Mouse (Mus musculus) thymus, adult 2 months (tissue): Measurements from ENCODE around the gene Gtpbp2. TPM values are rescaled to one million over a fixed set of nuclear protein-coding genes. Genes with fewer than 3 reads are reported as not detected.
A peak's percentile ranks its signal among the peaks of the same experiment; 100 is the strongest.

ENCODE experiments used
- DNase-seq: peaks from one replicate; pipeline ENCODE4 v3.0.0; 2021
- H3K27ac ChIP-seq: fragments of 200-500 bp; 2 replicates; pipeline ENCODE4 v1.5.1; 2012; ENCODE audit warnings: low read length, control low read depth; ENCODE audit not compliant: control insufficient read depth, insufficient read depth
- H3K27me3 ChIP-seq: fragments of 200-500 bp; 2 replicates; pipeline ENCODE4 v1.6.1; 2012; ENCODE audit warnings: mild to moderate bottlenecking, low read length, moderate library complexity, mixed read lengths; ENCODE audit not compliant: control insufficient read depth, insufficient read depth
- H3K36me3 ChIP-seq: fragments of 200-500 bp; 2 replicates; pipeline ENCODE4 v1.6.1; 2012; ENCODE audit warnings: mild to moderate bottlenecking, low read length, moderate library complexity; ENCODE audit not compliant: control insufficient read depth, insufficient read depth
- H3K4me1 ChIP-seq: fragments of 200-500 bp; replicated peaks from 2 replicates; pipeline ENCODE4 v1.6.1; 2012; ENCODE audit warnings: low read length; ENCODE audit not compliant: control insufficient read depth, insufficient read depth
- H3K4me3 ChIP-seq: fragments of 200-500 bp; 2 replicates; pipeline ENCODE4 v1.5.1; 2012; ENCODE audit warnings: mild to moderate bottlenecking, low read length, control low read depth, moderate library complexity; ENCODE audit not compliant: control insufficient read depth, insufficient read depth
- CTCF ChIP-seq: fragments of 200-500 bp; IDR thresholded peaks from 2 replicates; pipeline ENCODE4 v1.5.1; 2012; ENCODE audit warnings: mild to moderate bottlenecking, control low read depth, low read length, moderate library complexity, borderline replicate concordance; ENCODE audit not compliant: control insufficient read depth, poor library complexity, insufficient read depth; ENCODE audit errors: extremely low read depth
- POLR2A ChIP-seq: fragments of 200-500 bp; IDR thresholded peaks from 2 replicates; pipeline ENCODE4 v1.6.1; 2012; ENCODE audit warnings: mild to moderate bottlenecking, low read length, control low read depth, moderate library complexity; ENCODE audit not compliant: control insufficient read depth, poor library complexity, insufficient read depth; ENCODE audit errors: extremely low read depth
- WGBS: fragments of 180-500 bp; shearing (Covaris S2); methylation state at CpG from one replicate; pipeline ENCODE4 v1.1.7; 2018; 5-methylcytosine and 5-hydroxymethylcytosine counted together
- polyA plus RNA-seq: library from polyadenylated mRNA; depleted of rRNA; stranded (reverse); fragments of >200 nt; gene quantifications from 2 replicates; pipeline ENCODE4 v1.2.3, GENCODE M21; 2012; rRNA removed

Gtpbp2 gene
- polyA plus RNA-seq, 1 experiment: 339 TPM

DNA sequence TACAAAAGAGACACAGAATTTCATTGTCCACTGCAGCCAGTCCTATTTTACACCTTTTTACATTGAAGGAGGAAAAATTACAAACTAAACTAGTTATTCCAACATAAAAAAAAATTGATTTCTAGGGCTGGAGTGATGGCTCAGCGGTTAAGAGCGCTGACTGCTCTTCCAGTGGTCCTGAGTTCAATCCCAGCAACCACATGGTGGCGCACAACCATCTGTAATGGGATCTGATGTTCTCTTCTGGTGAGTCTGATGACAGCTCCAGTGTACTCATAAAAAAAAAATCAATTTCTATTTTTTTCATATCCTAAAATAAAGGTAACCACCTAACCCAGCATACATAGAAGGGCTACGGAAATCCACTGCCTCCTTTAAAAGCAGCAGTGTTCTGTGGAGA is 21.4 kb downstream of the Gtpbp2 start:
- DNase-seq: no peak
- no peak for TF ChIP-seq CTCF
- Histone ChIP-seq H3K4me3 (no peak overlapping the region), H3K27ac (no peak overlapping the region), H3K4me1 (no peaks in the 10 kb centered on the region), H3K36me3 (peaks cover 90% of the 10 kb centered on the region), H3K27me3 (no peaks in the 10 kb centered on the region)
- WGBS: 96% methylated on average over 4 of the region's 4 CpGs

DNA sequence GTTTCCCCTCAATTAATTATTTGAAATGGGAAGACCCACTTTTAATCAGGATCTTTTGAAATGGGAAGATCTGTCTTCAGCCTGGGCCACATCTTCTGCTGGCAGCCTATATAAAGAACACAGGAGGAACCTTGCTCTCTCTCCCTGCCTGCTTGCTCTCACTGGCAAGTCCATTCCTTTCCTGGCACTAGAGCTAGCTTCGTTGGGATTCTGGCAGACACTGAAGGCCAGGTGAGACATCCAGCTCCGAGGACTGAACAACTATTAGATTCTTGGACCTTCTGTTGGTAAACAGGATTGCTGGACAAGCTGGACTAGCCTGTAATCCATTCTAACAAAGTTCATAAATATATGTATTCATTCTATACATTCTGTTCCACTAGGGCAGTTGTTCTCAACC is 28.0 kb downstream of the Gtpbp2 start:
- Histone ChIP-seq H3K27ac (no peak overlapping the region), H3K4me1 (no peaks in the 10 kb centered on the region), H3K4me3 (no peak overlapping the region), H3K27me3 (no peaks in the 10 kb centered on the region), H3K36me3 (peaks cover 79% of the 10 kb centered on the region)
- 95% methylated on average over 2 of the region's 2 CpGs for WGBS
- TF ChIP-seq POLR2A (no peak), CTCF (no peak)
- DNase-seq: no peak

DNA sequence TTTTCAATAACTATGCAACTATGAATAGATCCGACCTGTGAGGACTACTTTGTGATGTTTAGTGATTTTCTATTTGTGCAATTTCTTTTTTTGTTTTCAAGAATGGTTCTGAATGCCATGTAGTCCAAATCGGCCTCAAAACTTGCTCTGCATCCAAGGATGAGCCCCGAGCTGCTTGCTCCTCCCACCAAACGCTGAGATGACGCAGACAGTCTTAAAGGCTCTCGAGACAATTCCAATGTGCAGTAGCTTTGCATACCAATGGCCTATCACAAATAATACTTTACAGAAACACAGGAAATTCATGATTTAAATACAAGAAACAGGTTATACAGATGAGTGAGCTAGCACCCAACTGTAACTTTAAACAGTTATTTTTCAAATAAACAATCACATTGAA is 40.3 kb downstream of the Gtpbp2 start:
- 80% methylated on average over 6 of the region's 6 CpGs for WGBS
- Histone ChIP-seq H3K4me3 (no peak overlapping the region), H3K27ac (no peak overlapping the region), H3K4me1 (peaks cover 7% of the 10 kb centered on the region), H3K27me3 (no peaks in the 10 kb centered on the region), H3K36me3 (peaks cover 18% of the 10 kb centered on the region)
- DNase-seq: no peak
- TF ChIP-seq POLR2A: no peak
- TF ChIP-seq CTCF: no peak

DNA sequence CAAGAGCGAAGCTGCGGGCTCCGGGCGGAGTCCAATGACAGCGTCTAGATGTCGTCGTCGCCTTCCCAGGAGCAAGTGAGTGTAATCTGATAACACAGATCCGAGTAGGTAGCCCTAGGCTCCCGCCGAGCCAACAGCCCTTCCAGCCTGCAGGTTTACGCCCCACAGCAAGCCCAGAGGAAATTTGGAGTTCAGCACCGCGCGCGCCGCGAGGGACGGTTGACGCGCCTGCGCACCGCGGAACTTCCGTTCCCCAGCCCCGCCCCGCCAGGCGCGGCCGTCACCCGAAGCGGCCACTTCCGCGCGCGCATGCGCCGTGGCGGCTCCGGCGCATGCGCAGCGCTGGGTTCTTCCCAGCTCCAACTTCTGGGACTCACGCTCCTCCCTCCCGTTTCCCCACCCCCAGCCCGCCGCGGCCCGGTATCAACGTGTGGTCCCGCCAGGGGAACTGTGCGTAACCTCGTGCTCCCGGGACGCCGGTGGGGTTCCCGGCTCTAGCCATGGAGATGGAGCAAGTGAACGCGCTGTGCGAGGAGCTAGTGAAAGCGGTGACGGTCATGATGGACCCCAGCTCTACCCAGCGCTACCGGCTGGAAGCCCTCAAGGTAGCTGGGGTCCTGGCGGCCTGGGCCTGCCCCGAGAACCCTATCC is 41.7 kb downstream of the Gtpbp2 start, which contains the start of the genes Polh and Xpo5:
Gene Polh, minus strand, starts transcription at position 225 of the 651 bp plus-strand sequence.
Gene Xpo5, plus strand, starts transcription at position 362 of the 651 bp plus-strand sequence.
- WGBS: under 1% methylated on average over 66 of the region's 66 CpGs
- TF ChIP-seq POLR2A (peak; percentile 77; the same call in 1 of the 2 replicates), CTCF (peak; percentile 38)
- H3K4me3 ChIP-seq: peak within 1 kb of the TSS; percentile 96
- H3K36me3 ChIP-seq: peaks cover 11% of the 10 kb centered on the region
- peak; percentile 92 for DNase-seq
- H3K27ac ChIP-seq: peak within 1 kb of the TSS; percentile 68
- H3K27me3 ChIP-seq: no peaks in the 10 kb centered on the region
- H3K4me1 ChIP-seq: peaks cover 7% of the 10 kb centered on the region

GRCm38 (mm10) chr17:46203078-46203477 is 42.2 kb downstream of the Gtpbp2 start:
- under 1% methylated on average over 20 of the region's 20 CpGs for WGBS
- Histone ChIP-seq H3K27me3 (no peaks in the 10 kb centered on the region), H3K4me1 (peaks cover 7% of the 10 kb centered on the region), H3K27ac (peak overlapping the region; percentile 22; the same call in 1 of the 2 replicates), H3K36me3 (peaks cover 11% of the 10 kb centered on the region), H3K4me3 (peak overlapping the region; percentile 96)
- TF ChIP-seq CTCF (no peak), POLR2A (no peak)
- DNase-seq: no peak

- TF ChIP-seq POLR2A: no peak
- no peak for TF ChIP-seq CTCF
- no peaks in the 10 kb centered on the region for H3K27me3 ChIP-seq
- H3K4me3 ChIP-seq: no peak overlapping the region
- no peak for DNase-seq
- peaks cover 36% of the 10 kb centered on the region for H3K36me3 ChIP-seq
- H3K27ac ChIP-seq: no peak overlapping the region
- peaks cover 5% of the 10 kb centered on the region for H3K4me1 ChIP-seq
Measured at GRCm38 (mm10) chr17:46206676-46207075, 45.8 kb downstream of the Gtpbp2 start.

GRCm38 (mm10) chr17:46210550-46210949 is 49.7 kb downstream of the Gtpbp2 start:
- peaks cover 67% of the 10 kb centered on the region for H3K36me3 ChIP-seq
- H3K27me3 ChIP-seq: no peaks in the 10 kb centered on the region
- H3K4me3 ChIP-seq: no peak overlapping the region
- 98% methylated on average over 3 of the region's 3 CpGs for WGBS
- TF ChIP-seq CTCF: no peak
- no peak for TF ChIP-seq POLR2A
- H3K4me1 ChIP-seq: no peaks in the 10 kb centered on the region
- H3K27ac ChIP-seq: no peak overlapping the region
- no peak for DNase-seq

Other genes with a start within 250 kb of the Gtpbp2 start
- 50.3 and 65.2 TPM in 2 replicates for gene Vegfa, start 128.7 kb upstream of the Gtpbp2 start, polyA plus RNA-seq
- 56.4 and 57.6 TPM in 2 replicates for gene Mrps18a, start 50.0 kb upstream of the Gtpbp2 start, polyA plus RNA-seq
- 1.2 and 2.6 TPM in 2 replicates for gene Rsph9, start 16.8 kb upstream of the Gtpbp2 start, polyA plus RNA-seq
- 40.9 and 43.2 TPM in 2 replicates for gene Mad2l1bp, start 7.5 kb upstream of the Gtpbp2 start, polyA plus RNA-seq
- 18.4 and 20.4 TPM in 2 replicates for gene Polh, start 41.6 kb downstream of the Gtpbp2 start, polyA plus RNA-seq
- 40.0 and 40.4 TPM in 2 replicates for gene Xpo5, start 41.8 kb downstream of the Gtpbp2 start, polyA plus RNA-seq
- 52.6 and 60.6 TPM in 2 replicates for gene Polr1c, start 87.0 kb downstream of the Gtpbp2 start, polyA plus RNA-seq
- 250 and 292 TPM in 2 replicates for gene Yipf3, start 87.0 kb downstream of the Gtpbp2 start, polyA plus RNA-seq
- gene Lrrc73, start 92.5 kb downstream of the Gtpbp2 start, polyA plus RNA-seq: 4.2 and 5.3 TPM in 2 replicates
- gene Tjap1, start 122.0 kb downstream of the Gtpbp2 start, polyA plus RNA-seq: 98.7 and 106 TPM in 2 replicates
- 8.5 and 11.3 TPM in 2 replicates for gene Dlk2, start 136.4 kb downstream of the Gtpbp2 start, polyA plus RNA-seq
- gene Abcc10, start 167.3 kb downstream of the Gtpbp2 start, polyA plus RNA-seq: 31.8 and 33.4 TPM in 2 replicates
- gene Zfp318, start 222.7 kb downstream of the Gtpbp2 start, polyA plus RNA-seq: 18.3 and 20.7 TPM in 2 replicates